14 mouse cellular contexts compared by ENCODE assay signal in genomic region chr19:29984208-29985005, GRCm38 (mm10). TPM values are rescaled to one million over a fixed set of nuclear protein-coding genes. Genes with fewer than 3 reads are reported as not detected.
DNase-seq lines count a peak whose midpoint lies in the region.
"Had no signal": no experiment of that assay in that cellular context is flagged by ENCODE, and none has a peak within 500 bp of the region (broad histone marks: within the 10 kb centered on the region; RNA-seq: fewer than 3 reads in every experiment).

No protein-coding gene starts in this region.

- WGBS in embryonic facial prominence, embryonic 10.5 days, result 73% methylated on average over 16 of the region's 16 CpGs

- no peaks in the 10 kb centered on the region for H3K36me3 ChIP-seq in embryonic facial prominence, embryonic 10.5 days (replicated peaks)
- H3K36me3 ChIP-seq: heart, embryonic 10.5 days had no signal

- no peak overlapping the region for H3K27ac ChIP-seq in embryonic facial prominence, embryonic 10.5 days (replicated peaks)
- H3K27ac ChIP-seq: heart, embryonic 10.5 days had no signal

- no peaks in the 10 kb centered on the region for H3K9me3 ChIP-seq in embryonic facial prominence, embryonic 10.5 days
- H3K9me3 ChIP-seq: heart, embryonic 10.5 days had no signal

- H3K4me1 ChIP-seq in embryonic facial prominence, embryonic 10.5 days, result no peaks in the 10 kb centered on the region; the same call in 1 of the 2 replicates
- H3K4me1 ChIP-seq: heart, embryonic 10.5 days had no signal

- DNase-seq in gastrocnemius, postnatal 10 days, result peak; percentile 13
- DNase-seq in gastrocnemius, postnatal 4 days (ENCODE audit: low spot score in 2 of 2), result no peak
- peak; percentile 28 for DNase-seq in ES-CJ7 (ENCODE audit: low read depth, low spot score)
- peak; percentile 10 for DNase-seq in embryonic facial prominence, embryonic 10.5 days (ENCODE audit: low spot score)
- peak; percentile 93 to 95 for DNase-seq in kidney, postnatal 25 days
- DNase-seq in thymus, postnatal 4 days, result no peak
- DNase-seq in layer of hippocampus, adult 18-20 months (ENCODE audit: low spot score in 2 of 2), result no peak
- no peak for DNase-seq in yolk sac, embryonic 10.5 days (ENCODE audit: low spot score)
- DNase-seq: midbrain, embryonic 14.5 days had no signal

- H3K4me3 ChIP-seq in embryonic facial prominence, embryonic 10.5 days, result no peak overlapping the region
- H3K4me3 ChIP-seq: heart, embryonic 10.5 days had no signal

- no peaks in the 10 kb centered on the region for H3K27me3 ChIP-seq in embryonic facial prominence, embryonic 10.5 days (replicated peaks; ENCODE audit: low read depth, poor library complexity, severe bottlenecking)

RNA-seq across cellular contexts. Expression of gene Trpd52l3, which starts 19.2 kb away (rescaled TPM):
- not detected for total RNA-seq in gastrocnemius, postnatal 10 days (2021)
- total RNA-seq in gastrocnemius, postnatal 4 days (2021), result not detected
- not detected in 2 replicates for polyA plus RNA-seq in embryonic facial prominence, embryonic 10.5 days (2016; fragmentation: Nextera tagmentation; extraction: Ambion mirVana)
- not detected for total RNA-seq in layer of hippocampus, adult 18-20 months (2021)
- total RNA-seq: left cerebral cortex, adult 8-10 months had no signal
- polyA plus RNA-seq: cortical plate, adult 2 months; forebrain, embryonic 14.5 days; heart, embryonic 10.5 days; liver, embryonic 16.5 days; midbrain, embryonic 14.5 days had no signal

RNA-seq across cellular contexts. Expression of gene Uhrf2, which starts 45.9 kb away (rescaled TPM):
- total RNA-seq in gastrocnemius, postnatal 10 days (2021), result 10 to 100 TPM; 15.7 to 23.4 TPM
- 10 to 100 TPM; 29.7 to 34.7 TPM for total RNA-seq in gastrocnemius, postnatal 4 days (2021)
- 84.7 and 85.7 TPM in 2 replicates for polyA plus RNA-seq in embryonic facial prominence, embryonic 10.5 days (2016; fragmentation: Nextera tagmentation; extraction: Ambion mirVana)
- 10 to 100 TPM; 64.6 to 66.3 TPM for total RNA-seq in layer of hippocampus, adult 18-20 months (2021)

RNA-seq across cellular contexts. Expression of gene Il33, which starts 59.5 kb away (rescaled TPM):
- total RNA-seq in gastrocnemius, postnatal 10 days (2021), result 1 to 10 TPM; 6.8 to 7.1 TPM
- 10 to 100 TPM in 1 of 2 experiments, 1 to 10 TPM in 1; 5.2 to 12.2 TPM for total RNA-seq in gastrocnemius, postnatal 4 days (2021)
- 0.27 and 0.52 TPM in 2 replicates for polyA plus RNA-seq in embryonic facial prominence, embryonic 10.5 days (2016; fragmentation: Nextera tagmentation; extraction: Ambion mirVana)
- total RNA-seq in layer of hippocampus, adult 18-20 months (2021), result 10 to 100 TPM; 78.2 to 91.3 TPM

Comparison
In these comparisons a context has a peak if more than half of its experiments do, and no peak if none do; other contexts are left out.
1. DNase-seq: peak in gastrocnemius, postnatal 10 days (single experiment), ES-CJ7 (single experiment), embryonic facial prominence, embryonic 10.5 days (single experiment) and kidney, postnatal 25 days (2 of 2); none in gastrocnemius, postnatal 4 days (0 of 2), thymus, postnatal 4 days (single experiment), layer of hippocampus, adult 18-20 months (0 of 2) and yolk sac, embryonic 10.5 days (single experiment).
2. RNA of gene Il33, which starts 59.5 kb away (total RNA-seq): 78.2 to 91.3 TPM in layer of hippocampus, adult 18-20 months; 5.2 to 12.2 TPM in gastrocnemius, postnatal 4 days and 6.8 to 7.1 TPM in gastrocnemius, postnatal 10 days; every median in the first group is over 4 times any median in the second.